Mouse (Mus musculus) bone marrow, adult 2 months (tissue): ENCODE results near the gene Slc25a44.

Experiments
- CTCF ChIP-seq: fragments of 200-500 bp; IDR thresholded peaks from 2 replicates; pipeline ENCODE4 v1.5.1; 2011; ENCODE audit warnings: low read length, control low read depth; ENCODE audit not compliant: control insufficient read depth, insufficient read depth
- POLR2A ChIP-seq: fragments of 200-500 bp; IDR thresholded peaks from 2 replicates; pipeline ENCODE4 v1.6.1; 2011; ENCODE audit warnings: low read depth, mild to moderate bottlenecking, control low read depth, low read length, borderline replicate concordance; ENCODE audit not compliant: control insufficient read depth

GRCm38 (mm10) chr3:88412636-88413035 is 12.3 kb downstream of the Slc25a44 start:
- TF ChIP-seq CTCF (no peak), POLR2A (no peak)
